Mouse (Mus musculus) frontal cortex, postnatal 10 days (tissue): ENCODE measurements around the gene Osbpl10.

Experiments used
- DNase-seq, 2 experiments: peaks; one replicate each; pipeline ENCODE4 v3.0.0; 2022; ENCODE audit warnings: low spot score in 2 of 2, mixed read lengths in 1 of 2

Osbpl10 gene

GRCm38 (mm10) chr9:114982689-114983360, 4.5 kb downstream of the Osbpl10 start, which contains the start of gene Rps27rt:
Gene Rps27rt, minus strand, starts transcription at chr9:114982739.
- DNase-seq = no peak

- DNase-seq = no peak
Observed at GRCm38 (mm10) chr9:114985741-114986140, 7.4 kb downstream of the Osbpl10 start.

- DNase-seq = no peak
Observed at GRCm38 (mm10) chr9:114986361-114986760, 8.0 kb downstream of the Osbpl10 start.

GRCm38 (mm10) chr9:114988029-114988428, 9.7 kb downstream of the Osbpl10 start:
- no peak for DNase-seq

GRCm38 (mm10) chr9:114988610-114989327, 10.4 kb downstream of the Osbpl10 start:
- no peak for DNase-seq

- no peak for DNase-seq
Observed at GRCm38 (mm10) chr9:114990421-114990820, 12.1 kb downstream of the Osbpl10 start.

GRCm38 (mm10) chr9:114992528-114992927, 14.2 kb downstream of the Osbpl10 start:
- DNase-seq = no peak

GRCm38 (mm10) chr9:114995250-114995649, 16.9 kb downstream of the Osbpl10 start:
- no peak for DNase-seq

GRCm38 (mm10) chr9:114995716-114996115, 17.3 kb downstream of the Osbpl10 start:
- no peak for DNase-seq

GRCm38 (mm10) chr9:114996489-114996888, 18.1 kb downstream of the Osbpl10 start:
- DNase-seq = no peak

- no peak for DNase-seq
Observed at GRCm38 (mm10) chr9:114999010-114999770, 20.8 kb downstream of the Osbpl10 start.

- DNase-seq = no peak
Observed at GRCm38 (mm10) chr9:114999771-115000146, 21.4 kb downstream of the Osbpl10 start.

- no peak for DNase-seq
Observed at GRCm38 (mm10) chr9:115005446-115005845, 27.1 kb downstream of the Osbpl10 start.

- no peak for DNase-seq
Observed at GRCm38 (mm10) chr9:115007776-115008175, 29.4 kb downstream of the Osbpl10 start.

- peak in 1 of 2 experiments; percentile 40 for DNase-seq
Observed at GRCm38 (mm10) chr9:115008194-115008593, 29.8 kb downstream of the Osbpl10 start.

GRCm38 (mm10) chr9:115012367-115012766, 34.0 kb downstream of the Osbpl10 start:
- no peak for DNase-seq

GRCm38 (mm10) chr9:115020141-115020540, 41.8 kb downstream of the Osbpl10 start:
- no peak for DNase-seq

- DNase-seq = no peak
Observed at GRCm38 (mm10) chr9:115021419-115021818, 43.0 kb downstream of the Osbpl10 start.

GRCm38 (mm10) chr9:115023137-115023536, 44.8 kb downstream of the Osbpl10 start:
- DNase-seq = no peak

- no peak for DNase-seq
Observed at GRCm38 (mm10) chr9:115023708-115024383, 45.5 kb downstream of the Osbpl10 start.

GRCm38 (mm10) chr9:115029307-115029706, 50.9 kb downstream of the Osbpl10 start:
- DNase-seq = no peak

GRCm38 (mm10) chr9:115030581-115030980, 52.2 kb downstream of the Osbpl10 start:
- DNase-seq = no peak
